Mouse (Mus musculus) E14TG2a.4 (cell line): ENCODE measurements around the gene Dlx5.

Experiments
- CTCF ChIP-seq: conservative IDR thresholded peaks from 2 replicates; pipeline ENCODE4 v1.5.1; 2014; ENCODE audit warnings: low read length
- NANOG ChIP-seq: IDR thresholded peaks from 2 replicates; pipeline ENCODE4 v1.6.1; 2014; ENCODE audit warnings: borderline replicate concordance, low read length, mixed read lengths
- POU5F1 ChIP-seq: IDR thresholded peaks from 2 replicates; pipeline ENCODE4 v1.6.1; 2014; ENCODE audit warnings: low read length, borderline replicate concordance

DNA sequence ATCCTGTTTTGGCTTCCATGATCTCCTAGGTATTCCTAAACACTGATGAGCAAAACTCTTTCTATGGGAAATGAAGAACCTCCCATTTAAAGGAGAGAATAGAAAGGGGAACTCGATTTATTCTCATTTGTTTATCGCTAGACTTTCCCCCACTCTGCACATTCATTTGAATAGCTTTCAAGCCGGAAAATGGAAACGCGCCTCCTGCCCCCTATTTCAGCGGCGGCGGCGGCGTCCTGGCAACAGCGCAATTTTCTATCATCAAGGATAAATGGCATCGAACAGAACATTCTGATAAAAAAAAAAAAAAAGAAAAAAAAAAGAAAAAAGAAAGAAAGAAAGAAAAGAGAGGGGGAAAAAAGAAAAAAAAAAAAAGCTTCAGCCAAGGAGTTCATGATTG is 32.1 kb downstream of the Dlx5 start:
- no peak for TF ChIP-seq CTCF
- no peak for TF ChIP-seq POU5F1
- TF ChIP-seq NANOG, result no peak
